16 mouse cellular contexts compared by ENCODE assay signal in genomic region chr8:8624017-8624416, GRCm38 (mm10). TPM values are rescaled to one million over a fixed set of nuclear protein-coding genes. Genes with fewer than 3 reads are reported as not detected.
DNase-seq lines count a peak whose midpoint lies in the region; ATAC-seq and TF ChIP-seq lines count a peak whose summit lies in the region.
"Had no signal": no experiment of that assay in that cellular context is flagged by ENCODE, and none has a peak within 500 bp of the region (broad histone marks: within the 10 kb centered on the region; RNA-seq: fewer than 3 reads in every experiment).

No protein-coding gene starts in this region.

- DNase-seq in gastrocnemius, adult 2 months = no peak
- no peak for DNase-seq in gastrocnemius, postnatal 10 days
- DNase-seq in heart, postnatal 0 days (ENCODE audit: low spot score) = no peak
- no peak for DNase-seq in heart, postnatal 36 days
- no peak for DNase-seq in lung, postnatal 0 days (ENCODE audit: low spot score)
- no peak for DNase-seq in testis, postnatal 10 days (ENCODE audit: low spot score)
- DNase-seq: adrenal gland, adult 2 months; cerebellum, adult 11-12 months; gastrocnemius, postnatal 14 days had no signal

- TF ChIP-seq EP300 in heart, postnatal 0 days (IDR thresholded peaks at IDR 0.05; ENCODE audit: low read depth) = no peak
- no peak for TF ChIP-seq EP300 in lung, postnatal 0 days (IDR thresholded peaks at IDR 0.05)

- H3K4me3 ChIP-seq in gastrocnemius, adult 2 months = no peak overlapping the region
- H3K4me3 ChIP-seq in heart, postnatal 0 days (ENCODE audit: low read depth, low read length) = no peak overlapping the region
- H3K4me3 ChIP-seq in lung, embryonic 16.5 days (ENCODE audit: low read length) = no peak overlapping the region
- no peak overlapping the region for H3K4me3 ChIP-seq in lung, postnatal 0 days (ENCODE audit: low read depth, low read length)
- H3K4me3 ChIP-seq: embryonic facial prominence, embryonic 13.5 days; erythroblast, embryonic 14.5 days; limb, embryonic 15.5 days; midbrain, embryonic 13.5 days had no signal

- intact Hi-C loops in gastrocnemius, adult 2 months (cut with DNase I) = no loop called here
- intact Hi-C loops in heart, postnatal 36 days (cut with DNase I) = no loop called here

- no peaks in the 10 kb centered on the region for H3K9me3 ChIP-seq in heart, postnatal 0 days (replicated peaks; ENCODE audit: control insufficient read depth, low read length)
- no peaks in the 10 kb centered on the region for H3K9me3 ChIP-seq in lung, embryonic 16.5 days (ENCODE audit: control insufficient read depth, low read length)
- no peaks in the 10 kb centered on the region for H3K9me3 ChIP-seq in lung, postnatal 0 days (ENCODE audit: low read length)
- H3K9me3 ChIP-seq: embryonic facial prominence, embryonic 13.5 days; limb, embryonic 15.5 days; midbrain, embryonic 13.5 days had no signal

- peaks cover 26% of the 10 kb centered on the region for H3K36me3 ChIP-seq in heart, postnatal 0 days (replicated peaks; ENCODE audit: control insufficient read depth, insufficient read depth, low read length)
- peaks cover 28% of the 10 kb centered on the region for H3K36me3 ChIP-seq in lung, embryonic 16.5 days (ENCODE audit: control insufficient read depth, insufficient read depth, low read length)
- peaks cover 17% of the 10 kb centered on the region; the same call in 1 of the 2 replicates for H3K36me3 ChIP-seq in lung, postnatal 0 days (ENCODE audit: insufficient read depth, low read length)

- 33% methylated on average over 7 of the region's 7 CpGs for WGBS in heart, postnatal 0 days
- WGBS in lung, embryonic 16.5 days = 20% methylated on average over 7 of the region's 7 CpGs
- WGBS in lung, postnatal 0 days = 24% methylated on average over 7 of the region's 7 CpGs

- no peak for TF ChIP-seq CTCF in gastrocnemius, adult 2 months (IDR thresholded peaks at IDR 0.05)
- no peak for TF ChIP-seq CTCF in heart, postnatal 0 days (IDR thresholded peaks at IDR 0.05; ENCODE audit: low read depth)
- no peak for TF ChIP-seq CTCF in lung, postnatal 0 days (IDR thresholded peaks at IDR 0.05)

- ATAC-seq in heart, postnatal 0 days (ENCODE audit: insufficient read depth, low read depth) = no peak
- no peak for ATAC-seq in lung, embryonic 16.5 days (ENCODE audit: low read depth)
- ATAC-seq in lung, postnatal 0 days = no peak
- ATAC-seq: hindbrain, postnatal 0 days; midbrain, embryonic 13.5 days had no signal

- no peaks in the 10 kb centered on the region for H3K27me3 ChIP-seq in heart, postnatal 0 days (ENCODE audit: control insufficient read depth, insufficient read depth, low read length)
- no peaks in the 10 kb centered on the region for H3K27me3 ChIP-seq in lung, embryonic 16.5 days (ENCODE audit: control insufficient read depth, insufficient read depth, low read depth, low read length)
- no peaks in the 10 kb centered on the region for H3K27me3 ChIP-seq in lung, postnatal 0 days (replicated peaks; ENCODE audit: insufficient read depth, low read length)
- H3K27me3 ChIP-seq: embryonic facial prominence, embryonic 13.5 days; limb, embryonic 15.5 days had no signal

- H3K9ac ChIP-seq in heart, postnatal 0 days (replicated peaks; ENCODE audit: low read depth, low read length) = no peak overlapping the region
- no peak overlapping the region for H3K9ac ChIP-seq in lung, embryonic 16.5 days (ENCODE audit: low read length)
- no peak overlapping the region for H3K9ac ChIP-seq in lung, postnatal 0 days (replicated peaks; ENCODE audit: low read depth)
- H3K9ac ChIP-seq: embryonic facial prominence, embryonic 13.5 days; limb, embryonic 15.5 days; liver, embryonic 14.5 days; midbrain, embryonic 13.5 days had no signal

- no peaks in the 10 kb centered on the region for H3K4me1 ChIP-seq in heart, postnatal 0 days (ENCODE audit: control insufficient read depth, insufficient read depth)
- H3K4me1 ChIP-seq in lung, embryonic 16.5 days (replicated peaks; ENCODE audit: control insufficient read depth, insufficient read depth, low read length) = peaks cover 11% of the 10 kb centered on the region; the same call in 1 of the 2 replicates
- H3K4me1 ChIP-seq in lung, postnatal 0 days (ENCODE audit: insufficient read depth, low read depth, low read length) = peaks cover 7% of the 10 kb centered on the region; the same call in 1 of the 2 replicates

- H3K27ac ChIP-seq in gastrocnemius, adult 2 months = peak overlapping the region; percentile 54
- peak overlapping the region; percentile 33; the same call in 1 of the 2 replicates for H3K27ac ChIP-seq in heart, postnatal 0 days (ENCODE audit: low read depth)
- H3K27ac ChIP-seq in lung, embryonic 16.5 days (ENCODE audit: low read length) = 0 out of 2 replicates have a peak overlapping the region, but pooled peaks have one; percentile 14
- H3K27ac ChIP-seq in lung, postnatal 0 days (ENCODE audit: low read length) = no peak overlapping the region
- H3K27ac ChIP-seq: embryonic facial prominence, embryonic 13.5 days; hindbrain, postnatal 0 days; limb, embryonic 15.5 days; liver, embryonic 14.5 days; midbrain, embryonic 13.5 days had no signal

- no peak overlapping the region for H3K4me2 ChIP-seq in heart, postnatal 0 days (ENCODE audit: low read depth, low read length)
- no peak overlapping the region for H3K4me2 ChIP-seq in lung, embryonic 16.5 days (ENCODE audit: low read depth, low read length)
- H3K4me2 ChIP-seq in lung, postnatal 0 days (replicated peaks; ENCODE audit: low read depth, low read length) = no peak overlapping the region
- H3K4me2 ChIP-seq: embryonic facial prominence, embryonic 13.5 days; limb, embryonic 15.5 days; midbrain, embryonic 13.5 days had no signal

RNA-seq across cellular contexts. Expression of gene Efnb2, which starts 37.0 kb away (rescaled TPM):
- total RNA-seq in gastrocnemius, adult 2 months (2021) = 1 to 10 TPM; 5.7 to 6.6 TPM
- 10 to 100 TPM; 12.8 to 16.9 TPM for total RNA-seq in gastrocnemius, postnatal 10 days (2021)
- total RNA-seq in heart, postnatal 0 days (2014; rRNA removed; ENCODE audit: low replicate concordance) = 13.8 and 16.9 TPM in 2 replicates
- 6.2 and 6.8 TPM in 2 replicates for polyA plus RNA-seq in heart, postnatal 0 days (2015; fragmentation: Nextera tagmentation; extraction: Ambion mirVana)
- total RNA-seq in heart, postnatal 36 days (2021) = 10 to 100 TPM; 20.4 to 24.5 TPM
- 15.1 and 20.4 TPM in 2 replicates for polyA plus RNA-seq in lung, embryonic 16.5 days (2015; fragmentation: Nextera tagmentation; extraction: Ambion mirVana)
- 26.7 and 30.1 TPM in 2 replicates for polyA plus RNA-seq in lung, postnatal 0 days (2015; fragmentation: Nextera tagmentation; extraction: Ambion mirVana)
